Mouse (Mus musculus) midbrain, embryonic 13.5 days (tissue): Measurements from ENCODE around the gene Ppp1r2. TPM values are rescaled to one million over a fixed set of nuclear protein-coding genes. Genes with fewer than 3 reads are reported as not detected.

Source experiments
- microRNA-seq: library from miRNA; unstranded; fragments of <30 nt; microRNA quantifications from one replicate; pipeline ENCODE4, GENCODE M21; 2016
- polyA plus RNA-seq: library from polyadenylated mRNA; unstranded; fragments of >200 nt; fragmentation: Nextera tagmentation; extraction: Ambion mirVana; gene quantifications from 2 replicates; pipeline ENCODE4 v1.2.1, GENCODE M21; 2015

Ppp1r2 gene
- polyA plus RNA-seq, 1 experiment from 2014 or later: 95.4 TPM

Small RNA genes within 50 kb of the gene (microRNA-seq; reads per million reads assigned to microRNA genes)
- not detected for gene Gm27415

Other genes starting within 250 kb of the Ppp1r2 start
- gene Xxylt1, start 193.8 kb downstream of the Ppp1r2 start, polyA plus RNA-seq: 8.5 and 8.8 TPM in 2 replicates
- 12.9 and 13.2 TPM in 2 replicates for gene Acap2, start 74.0 kb downstream of the Ppp1r2 start, polyA plus RNA-seq
- 57.5 and 65.5 TPM in 2 replicates for gene Apod, start 39.5 kb upstream of the Ppp1r2 start, polyA plus RNA-seq
- gene Bdh1, start 147.0 kb upstream of the Ppp1r2 start, polyA plus RNA-seq: 67.7 and 68.7 TPM in 2 replicates